Mouse (Mus musculus) heart, postnatal 0 days (tissue): ENCODE measurements around the gene Il27. TPM values are rescaled to one million over a fixed set of nuclear protein-coding genes. Genes with fewer than 3 reads are reported as not detected.

Experiments used
- ATAC-seq: fragments of 200-750 bp; cut with Nextera tagmentation; 2 replicates; pipeline ENCODE4 v1.8.0; 2017; ENCODE audit warnings: low read depth, moderate number of reproducible peaks, moderate library complexity; ENCODE audit not compliant: insufficient read depth
- DNase-seq: peaks from one replicate; pipeline ENCODE4 v3.0.0-alpha.2; 2016; ENCODE audit warnings: low spot score
- H3K27ac ChIP-seq: fragments of 300-500 bp; sonication (generic); 2 replicates; pipeline ENCODE4 v1.5.1; 2014; ENCODE audit warnings: low read depth, mild to moderate bottlenecking
- H3K27me3 ChIP-seq: fragments of 300-500 bp; sonication (generic); 2 replicates; pipeline ENCODE4 v1.6.1; 2014; ENCODE audit warnings: low read length, mixed read lengths; ENCODE audit not compliant: control insufficient read depth, insufficient read depth
- H3K36me3 ChIP-seq: fragments of 300-500 bp; sonication (generic); replicated peaks from 2 replicates; pipeline ENCODE4 v1.6.1; 2014; ENCODE audit warnings: low read length, mixed read lengths; ENCODE audit not compliant: control insufficient read depth, insufficient read depth
- H3K4me1 ChIP-seq: fragments of 300-500 bp; sonication (generic); 2 replicates; pipeline ENCODE4 v1.6.1; 2014; ENCODE audit warnings: antibody characterized with exemption; ENCODE audit not compliant: control insufficient read depth, insufficient read depth
- H3K4me2 ChIP-seq: fragments of 300-500 bp; sonication (generic); 2 replicates; pipeline ENCODE4 v1.6.1; 2014; ENCODE audit warnings: low read depth, mild to moderate bottlenecking, low read length, moderate library complexity
- H3K4me3 ChIP-seq: fragments of 300-500 bp; sonication (generic); 2 replicates; pipeline ENCODE4 v1.5.1; 2014; ENCODE audit warnings: low read depth, low read length
- H3K9ac ChIP-seq: fragments of 300-500 bp; sonication (generic); replicated peaks from 2 replicates; pipeline ENCODE4 v1.6.1; 2014; ENCODE audit warnings: low read depth, low read length, mixed read lengths
- H3K9me3 ChIP-seq: fragments of 300-500 bp; sonication (generic); replicated peaks from 2 replicates; pipeline ENCODE4 v1.6.1; 2016; ENCODE audit warnings: low read length; ENCODE audit not compliant: control insufficient read depth
- CTCF ChIP-seq: IDR thresholded peaks from 2 replicates; pipeline ENCODE4 v1.5.1; 2016; ENCODE audit warnings: antibody characterized with exemption, control low read depth, low read depth
- EP300 ChIP-seq: IDR thresholded peaks from 2 replicates; pipeline ENCODE4 v1.6.1; 2016; ENCODE audit warnings: antibody characterized with exemption, low read depth
- WGBS: fragments of 180-500 bp; shearing (Covaris S2); extraction: QIAGEN DNeasy Blood & Tissue Kit; methylation state at CpG from one replicate; pipeline ENCODE4 v1.1.7; 2014; 5-methylcytosine and 5-hydroxymethylcytosine counted together
- polyA plus RNA-seq: library from polyadenylated mRNA; unstranded; fragments of >200 nt; fragmentation: Nextera tagmentation; extraction: Ambion mirVana; gene quantifications from 2 replicates; pipeline ENCODE4 v1.2.1, GENCODE M21; 2015
- total RNA-seq: library from RNA; depleted of rRNA; stranded (reverse); fragments of >200 nt; gene quantifications from 2 replicates; pipeline ENCODE4 v1.2.3, GENCODE M21; 2014; ENCODE audit warnings: low replicate concordance

The Il27 gene
- total and polyA plus RNA-seq, 2 experiments from 2014 or later: not detected

DNA sequence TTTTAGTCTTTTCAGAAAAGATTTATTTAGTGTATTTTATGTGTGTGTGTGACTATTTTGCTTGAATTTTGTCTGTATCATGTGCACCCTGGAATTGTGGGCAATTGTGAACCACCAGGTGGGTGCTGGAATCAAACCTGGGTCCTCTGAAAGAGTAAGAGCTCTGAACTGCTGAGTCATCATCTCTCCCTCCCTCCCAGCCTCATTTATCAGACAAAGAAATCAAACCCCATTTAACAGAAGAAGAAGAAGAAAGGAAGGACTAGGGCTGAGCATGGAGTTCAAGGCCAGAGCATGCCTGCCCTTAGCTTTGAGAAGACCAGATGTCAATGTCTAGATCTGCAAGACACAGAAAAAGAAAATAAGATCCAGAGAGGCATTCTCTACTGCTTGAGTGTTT, 40.6 kb upstream of the Il27 start:
- TF ChIP-seq CTCF (no peak), EP300 (no peak)
- no peak overlapping the region for H3K9ac ChIP-seq
- H3K9me3 ChIP-seq: no peaks in the 10 kb centered on the region
- ATAC-seq (no peak), DNase-seq (no peak)
- H3K27ac ChIP-seq: no peak overlapping the region
- H3K4me1 ChIP-seq: no peaks in the 10 kb centered on the region
- no peaks in the 10 kb centered on the region for H3K36me3 ChIP-seq
- 0 out of 2 replicates have a peak, but pooled peaks cover 4% of the 10 kb centered on the region for H3K27me3 ChIP-seq
- no peak overlapping the region for H3K4me2 ChIP-seq
- H3K4me3 ChIP-seq: no peak overlapping the region

DNA sequence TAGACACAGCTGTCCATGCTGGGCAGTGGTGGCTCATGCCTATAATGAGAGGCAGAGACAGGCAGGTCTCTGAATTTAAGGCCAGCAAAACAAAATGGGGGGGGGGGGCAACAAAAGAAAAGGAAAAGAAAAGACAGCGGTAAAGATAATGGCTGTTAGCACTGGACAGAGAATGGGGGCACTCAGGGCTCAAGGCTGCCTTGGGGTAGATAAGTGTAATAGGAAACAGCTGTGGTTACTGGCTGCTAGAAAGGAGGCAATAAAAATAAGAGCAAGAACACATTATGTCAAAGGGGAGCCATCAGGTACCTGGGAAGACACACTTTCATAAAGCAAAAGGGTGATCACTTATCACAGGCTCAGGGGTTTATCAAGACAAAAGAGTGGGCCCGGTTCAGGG, 37.7 kb upstream of the Il27 start:
- H3K4me3 ChIP-seq: no peak overlapping the region
- no peak overlapping the region for H3K4me2 ChIP-seq
- TF ChIP-seq EP300 (no peak), CTCF (no peak)
- no peak overlapping the region for H3K9ac ChIP-seq
- H3K4me1 ChIP-seq: no peaks in the 10 kb centered on the region
- 0 out of 2 replicates have a peak, but pooled peaks cover 4% of the 10 kb centered on the region for H3K27me3 ChIP-seq
- no peaks in the 10 kb centered on the region for H3K36me3 ChIP-seq
- DNase-seq (no peak), ATAC-seq (no peak)
- WGBS: 42% methylated on average over 2 of the region's 2 CpGs
- H3K9me3 ChIP-seq: no peaks in the 10 kb centered on the region
- H3K27ac ChIP-seq: no peak overlapping the region

DNA sequence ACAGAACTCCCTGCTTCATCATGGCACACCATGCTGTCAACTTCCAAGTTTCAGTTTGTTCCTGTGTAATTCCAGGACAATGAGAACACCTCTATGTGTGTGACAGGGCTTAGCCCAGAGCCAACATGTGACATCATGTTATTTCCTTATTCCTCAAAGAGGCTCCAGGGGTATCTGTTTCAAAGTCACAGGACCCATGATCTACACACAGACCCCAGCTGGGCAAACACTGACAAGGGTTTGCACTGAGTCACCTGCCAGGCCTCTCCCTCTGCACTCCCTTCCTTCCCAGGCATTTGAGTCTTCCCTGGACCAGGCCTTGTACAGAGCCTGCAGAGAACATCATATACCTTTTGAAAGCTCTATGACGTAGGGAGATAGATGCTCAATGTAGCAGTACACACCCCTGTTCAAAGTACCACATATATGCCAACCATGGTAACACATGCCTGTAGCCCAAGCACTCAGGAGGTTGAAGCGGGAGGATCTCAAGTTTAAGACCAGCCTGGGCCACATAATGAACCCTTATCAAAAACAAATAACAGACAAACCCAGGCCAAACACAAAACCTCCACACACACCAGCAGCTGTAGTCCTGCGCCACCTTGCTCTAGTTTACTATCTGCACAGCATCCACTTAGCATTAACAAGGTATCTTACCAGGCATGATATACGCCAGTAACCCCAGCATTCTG, 36.2 kb upstream of the Il27 start, which contains the start of gene Nupr1:
Nupr1 (minus strand) TSS at position 38 of the 695 bp plus-strand sequence.
- Histone ChIP-seq H3K4me1 (no peaks in the 10 kb centered on the region), H3K4me3 (no peak within 1 kb of the TSS), H3K27ac (no peak within 1 kb of the TSS), H3K9me3 (no peaks in the 10 kb centered on the region), H3K4me2 (no peak within 1 kb of the TSS), H3K36me3 (no peaks in the 10 kb centered on the region), H3K27me3 (0 out of 2 replicates have a peak, but pooled peaks cover 4% of the 10 kb centered on the region), H3K9ac (no peak within 1 kb of the TSS)
- DNase-seq (no peak), ATAC-seq (no peak)
- WGBS: 79% methylated on average over 4 of the region's 4 CpGs
- TF ChIP-seq EP300: no peak
- no peak for TF ChIP-seq CTCF

DNA sequence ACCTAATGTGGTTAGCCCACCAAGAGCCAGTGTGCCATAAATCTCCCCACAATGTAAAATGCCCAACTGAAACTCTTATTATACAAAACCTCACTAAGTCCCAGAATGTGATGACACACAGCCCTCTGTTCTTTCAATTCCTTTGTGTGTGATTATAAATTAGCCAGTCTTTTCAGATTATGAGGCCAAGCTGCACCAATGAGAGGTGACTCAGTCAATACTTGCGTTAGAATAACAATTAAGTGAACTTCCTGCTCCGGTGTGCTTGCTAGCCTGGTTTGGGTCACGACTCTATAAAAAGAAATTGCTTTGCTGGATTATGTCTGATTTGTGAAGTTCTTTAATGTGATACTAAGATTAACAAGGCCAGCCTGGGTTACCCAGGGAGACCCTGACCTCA, 35.2 kb upstream of the Il27 start:
- H3K9me3 ChIP-seq: no peaks in the 10 kb centered on the region
- no peak for DNase-seq
- WGBS: 60% methylated on average over 3 of the region's 3 CpGs
- ATAC-seq: no peak
- no peak overlapping the region for H3K4me3 ChIP-seq
- no peak for TF ChIP-seq EP300
- H3K27ac ChIP-seq: no peak overlapping the region
- no peaks in the 10 kb centered on the region for H3K36me3 ChIP-seq
- H3K4me1 ChIP-seq: no peaks in the 10 kb centered on the region
- H3K27me3 ChIP-seq: 0 out of 2 replicates have a peak, but pooled peaks cover 4% of the 10 kb centered on the region
- H3K9ac ChIP-seq: no peak overlapping the region
- no peak overlapping the region for H3K4me2 ChIP-seq

DNA sequence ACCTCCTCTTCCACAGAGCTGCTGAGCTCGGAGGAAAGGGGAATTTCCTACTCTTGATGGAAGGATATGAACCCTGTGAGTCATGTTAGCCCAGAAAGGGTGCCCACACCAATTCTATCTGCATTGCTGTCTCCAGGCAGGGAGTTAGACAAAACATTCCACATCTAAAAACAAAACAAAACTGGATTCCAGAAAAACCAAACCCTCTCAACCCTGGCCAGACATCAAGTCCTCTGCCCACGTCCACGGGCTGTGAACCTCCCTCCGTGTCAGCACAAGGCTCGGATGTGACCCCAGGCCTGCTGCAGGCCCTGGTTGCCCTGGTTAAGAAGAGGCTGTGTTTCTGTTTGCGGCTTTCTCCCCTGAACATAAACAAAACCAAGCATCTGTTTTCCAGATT, 33.4 kb upstream of the Il27 start:
- no peaks in the 10 kb centered on the region for H3K9me3 ChIP-seq
- WGBS: 55% methylated on average over 6 of the region's 6 CpGs
- no peak overlapping the region for H3K4me2 ChIP-seq
- no peak overlapping the region for H3K9ac ChIP-seq
- no peak for DNase-seq
- H3K27ac ChIP-seq: peak overlapping the region; percentile 38; the same call in 1 of the 2 replicates
- H3K4me1 ChIP-seq: no peaks in the 10 kb centered on the region
- no peak overlapping the region for H3K4me3 ChIP-seq
- no peaks in the 10 kb centered on the region for H3K36me3 ChIP-seq
- ATAC-seq: no peak
- no peaks in the 10 kb centered on the region for H3K27me3 ChIP-seq
- TF ChIP-seq CTCF: no peak
- no peak for TF ChIP-seq EP300
